In genomic region chr12:113219867-113220266, GRCm38 (mm10) we compare ENCODE assay signal across 9 mouse cellular contexts. TPM values are rescaled to one million over a fixed set of nuclear protein-coding genes. Genes with fewer than 3 reads are reported as not detected.
DNase-seq lines count a peak whose midpoint lies in the region; ATAC-seq and TF ChIP-seq lines count a peak whose summit lies in the region.
"Had no signal": no experiment of that assay in that cellular context is flagged by ENCODE, and none has a peak within 500 bp of the region (broad histone marks: within the 10 kb centered on the region; RNA-seq: fewer than 3 reads in every experiment).

No protein-coding gene starts in this region.

- H3K27ac ChIP-seq in kidney, embryonic 14.5 days (ENCODE audit: low read depth, low read length) = no peak overlapping the region
- no peak overlapping the region for H3K27ac ChIP-seq in embryonic fibroblast, embryonic 13.5 days (ENCODE audit: insufficient read depth, low read length)
- no peak overlapping the region for H3K27ac ChIP-seq in limb, embryonic 11.5 days (replicated peaks; ENCODE audit: low read depth, low read length)
- H3K27ac ChIP-seq: embryonic facial prominence, embryonic 12.5 days had no signal

- H3K4me3 ChIP-seq in kidney, embryonic 14.5 days (ENCODE audit: low read length) = no peak overlapping the region
- no peak overlapping the region for H3K4me3 ChIP-seq in embryonic fibroblast, embryonic 13.5 days (ENCODE audit: insufficient read depth, low read length)
- no peak overlapping the region for H3K4me3 ChIP-seq in limb, embryonic 11.5 days (ENCODE audit: low read depth, low read length)
- H3K4me3 ChIP-seq: embryonic facial prominence, embryonic 12.5 days had no signal

- no peak for ATAC-seq in kidney, embryonic 14.5 days (ENCODE audit: low FRiP score, low TSS enrichment)
- ATAC-seq in limb, embryonic 11.5 days (ENCODE audit: insufficient number of reproducible peaks, low FRiP score, low TSS enrichment, low read depth) = no peak

- no peaks in the 10 kb centered on the region for H3K36me3 ChIP-seq in kidney, embryonic 14.5 days (ENCODE audit: control insufficient read depth, insufficient read depth, low read length)
- no peaks in the 10 kb centered on the region for H3K36me3 ChIP-seq in limb, embryonic 11.5 days (ENCODE audit: control insufficient read depth, insufficient read depth, low read length)
- H3K36me3 ChIP-seq: embryonic facial prominence, embryonic 12.5 days had no signal

- WGBS in kidney, embryonic 14.5 days = 61% methylated on average over 4 of the region's 4 CpGs
- 47% methylated on average over 4 of the region's 4 CpGs for WGBS in limb, embryonic 11.5 days

- no peak for TF ChIP-seq POLR2A in embryonic fibroblast, embryonic 13.5 days (IDR thresholded peaks at IDR 0.05; ENCODE audit: low read depth, low read length)

- H3K9ac ChIP-seq in kidney, embryonic 14.5 days (ENCODE audit: low read depth, low read length) = no peak overlapping the region
- no peak overlapping the region for H3K9ac ChIP-seq in limb, embryonic 11.5 days (ENCODE audit: low read length)
- H3K9ac ChIP-seq: embryonic facial prominence, embryonic 12.5 days had no signal

- peak; percentile 79; the same call in 1 of the 2 replicates for TF ChIP-seq CTCF in embryonic fibroblast, embryonic 13.5 days (IDR thresholded peaks at IDR 0.05; ENCODE audit: borderline replicate concordance, insufficient read depth, low read length)

- DNase-seq in kidney, adult 11 months = peak; percentile 16
- peak; percentile 26 for DNase-seq in MN1 (ENCODE audit: low spot score)
- DNase-seq in limb, embryonic 11.5 days (ENCODE audit: low spot score) = peak; percentile 65
- peak; percentile 54 to 75 for DNase-seq in natural killer cell, adult 2 months (ENCODE audit: low spot score in 2 of 2)
- DNase-seq in layer of hippocampus, adult 8-10 months (ENCODE audit: low spot score in 2 of 2) = no peak
- no peak for DNase-seq in frontal cortex, postnatal 10 days (ENCODE audit: low spot score in 2 of 2)

- no peak overlapping the region for H3K4me2 ChIP-seq in kidney, embryonic 14.5 days (replicated peaks; ENCODE audit: low read depth, low read length)
- no peak overlapping the region for H3K4me2 ChIP-seq in limb, embryonic 11.5 days (ENCODE audit: low read depth, severe bottlenecking)
- H3K4me2 ChIP-seq: embryonic facial prominence, embryonic 12.5 days had no signal

- no peaks in the 10 kb centered on the region for H3K9me3 ChIP-seq in kidney, embryonic 14.5 days (ENCODE audit: control insufficient read depth, low read length)
- H3K9me3 ChIP-seq in limb, embryonic 11.5 days (ENCODE audit: control insufficient read depth, low read length) = no peaks in the 10 kb centered on the region
- H3K9me3 ChIP-seq: embryonic facial prominence, embryonic 12.5 days had no signal

- H3K4me1 ChIP-seq in kidney, embryonic 14.5 days (ENCODE audit: control insufficient read depth, insufficient read depth, low read length) = no peaks in the 10 kb centered on the region
- H3K4me1 ChIP-seq in embryonic fibroblast, embryonic 13.5 days (ENCODE audit: control insufficient read depth, insufficient read depth, low read length) = no peaks in the 10 kb centered on the region
- H3K4me1 ChIP-seq in limb, embryonic 11.5 days (ENCODE audit: control insufficient read depth, insufficient read depth, low read length) = no peaks in the 10 kb centered on the region
- H3K4me1 ChIP-seq: embryonic facial prominence, embryonic 12.5 days had no signal

- H3K27me3 ChIP-seq in kidney, embryonic 14.5 days (ENCODE audit: control insufficient read depth, insufficient read depth, low read length) = no peaks in the 10 kb centered on the region
- H3K27me3 ChIP-seq in limb, embryonic 11.5 days (ENCODE audit: control insufficient read depth, insufficient read depth, low read length) = no peaks in the 10 kb centered on the region
- H3K27me3 ChIP-seq: embryonic facial prominence, embryonic 12.5 days had no signal

RNA-seq across cellular contexts. Expression of gene Tmem121, which starts 34.1 kb away (rescaled TPM):
- polyA plus RNA-seq in kidney, embryonic 14.5 days (2014; fragmentation: Nextera tagmentation; extraction: Ambion mirVana) = 4.2 and 13.9 TPM in 2 replicates
- 7.2 and 8.3 TPM in 2 replicates for polyA plus RNA-seq in embryonic fibroblast, embryonic 13.5 days (2011; ENCODE audit: insufficient read length, low read depth, missing spikeins)
- 8.0 and 12.0 TPM in 2 replicates for polyA plus RNA-seq in limb, embryonic 11.5 days (2014; fragmentation: Nextera tagmentation; extraction: Ambion mirVana)
- 10 to 100 TPM; 17.9 to 23.1 (median 19.9) TPM for total RNA-seq in layer of hippocampus, adult 8-10 months (2022)

Comparison
In these comparisons a context has a peak if more than half of its experiments do, and no peak if none do; other contexts are left out.
1. DNase-seq: peak in kidney, adult 11 months (single experiment), MN1 (single experiment), limb, embryonic 11.5 days (single experiment) and natural killer cell, adult 2 months (2 of 2); none in layer of hippocampus, adult 8-10 months (0 of 2) and frontal cortex, postnatal 10 days (0 of 2).